ENCODE assay signal across 13 mouse cellular contexts in genomic region chr6:32637568-32638183, GRCm38 (mm10). TPM values are rescaled to one million over a fixed set of nuclear protein-coding genes. Genes with fewer than 3 reads are reported as not detected.
DNase-seq lines count a peak whose midpoint lies in the region; ATAC-seq lines count a peak whose summit lies in the region.
"Had no signal": no experiment of that assay in that cellular context is flagged by ENCODE, and none has a peak within 500 bp of the region (broad histone marks: within the 10 kb centered on the region; RNA-seq: fewer than 3 reads in every experiment).

No protein-coding gene starts in this region.

- WGBS in heart, embryonic 15.5 days = 62% methylated on average over 6 of the region's 6 CpGs

- H3K9me3 ChIP-seq in heart, embryonic 15.5 days (replicated peaks) = no peaks in the 10 kb centered on the region
- H3K9me3 ChIP-seq: intestine, embryonic 15.5 days; limb, embryonic 13.5 days; stomach, embryonic 15.5 days had no signal

- peaks cover 5% of the 10 kb centered on the region; the same call in 1 of the 2 replicates for H3K4me1 ChIP-seq in heart, embryonic 15.5 days (replicated peaks)
- H3K4me1 ChIP-seq: intestine, embryonic 15.5 days; limb, embryonic 13.5 days; stomach, embryonic 15.5 days had no signal

- DNase-seq in heart, adult 9 months (ENCODE audit: low spot score in 2 of 2) = peak; percentile 8 to 11
- no peak for DNase-seq in heart, adult 11 months
- peak; percentile 12 for DNase-seq in A20 (ENCODE audit: low read depth, low spot score)
- peak; percentile 79 for DNase-seq in brain, adult 2 months (ENCODE audit: low read depth, low spot score)
- no peak for DNase-seq in spleen, postnatal 36 days (ENCODE audit: low spot score in 2 of 2)
- no peak for DNase-seq in kidney, adult 8-10 months
- DNase-seq: adrenal gland, adult 2 months; lung, adult 18-20 months; thymus, postnatal 25 days had no signal

- H3K36me3 ChIP-seq in heart, embryonic 15.5 days = no peaks in the 10 kb centered on the region
- H3K36me3 ChIP-seq: intestine, embryonic 15.5 days; limb, embryonic 13.5 days; stomach, embryonic 15.5 days had no signal

- H3K9ac ChIP-seq in heart, embryonic 15.5 days = no peak overlapping the region
- H3K9ac ChIP-seq: intestine, embryonic 15.5 days; limb, embryonic 13.5 days; stomach, embryonic 15.5 days had no signal

- no peak overlapping the region for H3K4me2 ChIP-seq in heart, embryonic 15.5 days
- H3K4me2 ChIP-seq: intestine, embryonic 15.5 days; limb, embryonic 13.5 days; stomach, embryonic 15.5 days had no signal

- peak overlapping the region; percentile 42 for H3K27ac ChIP-seq in heart, embryonic 15.5 days
- H3K27ac ChIP-seq: intestine, embryonic 15.5 days; limb, embryonic 13.5 days; stomach, embryonic 15.5 days had no signal

- no peak overlapping the region for H3K4me3 ChIP-seq in heart, embryonic 15.5 days
- H3K4me3 ChIP-seq: intestine, embryonic 15.5 days; limb, embryonic 13.5 days; stomach, embryonic 15.5 days had no signal

- no peaks in the 10 kb centered on the region for H3K27me3 ChIP-seq in heart, embryonic 15.5 days
- H3K27me3 ChIP-seq: intestine, embryonic 15.5 days; limb, embryonic 13.5 days; stomach, embryonic 15.5 days had no signal

- 0 out of 2 replicates have a peak, but pooled peaks have one; percentile 18 for ATAC-seq in heart, embryonic 15.5 days (replicated peaks; ENCODE audit: insufficient number of reproducible peaks, insufficient read depth, low FRiP score, low read depth)
- ATAC-seq: intestine, embryonic 15.5 days had no signal

RNA-seq across cellular contexts. Expression of gene Plxna4, which starts 49.7 kb away (rescaled TPM):
- 4.5 and 5.9 TPM in 2 replicates for polyA plus RNA-seq in heart, embryonic 15.5 days (2015; fragmentation: Nextera tagmentation; extraction: Ambion mirVana)

Comparison
In these comparisons a context has a peak if more than half of its experiments do, and no peak if none do; other contexts are left out.
1. DNase-seq: peak in heart, adult 9 months (2 of 2), A20 (single experiment) and brain, adult 2 months (single experiment); none in heart, adult 11 months (single experiment), spleen, postnatal 36 days (0 of 2) and kidney, adult 8-10 months (0 of 2).